In genomic region chr6:54548314-54549019, GRCm38 (mm10) we compare ENCODE assay signal across 8 mouse cellular contexts. TPM values are rescaled to one million over a fixed set of nuclear protein-coding genes. Genes with fewer than 3 reads are reported as not detected.
A peak's percentile ranks its signal among the peaks of the same experiment; 100 is the strongest.
DNase-seq lines count a peak whose midpoint lies in the region; ATAC-seq lines count a peak whose summit lies in the region.

No protein-coding gene starts in this region.

- H3K27ac ChIP-seq in heart, embryonic 13.5 days (replicated peaks): no peak overlapping the region
- no peak overlapping the region for H3K27ac ChIP-seq in heart, embryonic 11.5 days (ENCODE audit: low read depth, low read length)
- peak overlapping the region; percentile 40 for H3K27ac ChIP-seq in forebrain, embryonic 15.5 days (replicated peaks)
- no peak overlapping the region for H3K27ac ChIP-seq in midbrain, embryonic 16.5 days (ENCODE audit: low read length)

- H3K4me1 ChIP-seq in heart, embryonic 13.5 days: peaks cover 37% of the 10 kb centered on the region
- peaks cover 6% of the 10 kb centered on the region; the same call in 1 of the 2 replicates for H3K4me1 ChIP-seq in heart, embryonic 11.5 days (ENCODE audit: control insufficient read depth, insufficient read depth, low read length)
- peaks cover 54% of the 10 kb centered on the region for H3K4me1 ChIP-seq in forebrain, embryonic 15.5 days
- H3K4me1 ChIP-seq in midbrain, embryonic 16.5 days (ENCODE audit: control insufficient read depth, insufficient read depth, low read length): peaks cover 23% of the 10 kb centered on the region

- H3K9me3 ChIP-seq in heart, embryonic 13.5 days: no peaks in the 10 kb centered on the region; the same call in 1 of the 2 replicates
- H3K9me3 ChIP-seq in heart, embryonic 11.5 days (replicated peaks; ENCODE audit: control insufficient read depth, low read length): no peaks in the 10 kb centered on the region
- H3K9me3 ChIP-seq in forebrain, embryonic 15.5 days: no peaks in the 10 kb centered on the region
- H3K9me3 ChIP-seq in midbrain, embryonic 16.5 days (replicated peaks; ENCODE audit: control insufficient read depth, low read length, poor library complexity, severe bottlenecking): no peaks in the 10 kb centered on the region

- no peak overlapping the region for H3K4me3 ChIP-seq in heart, embryonic 13.5 days
- no peak overlapping the region for H3K4me3 ChIP-seq in heart, embryonic 11.5 days (ENCODE audit: low read depth, low read length)
- no peak overlapping the region for H3K4me3 ChIP-seq in forebrain, embryonic 15.5 days
- H3K4me3 ChIP-seq in midbrain, embryonic 16.5 days (ENCODE audit: low read depth, low read length): no peak overlapping the region

- no peak for ATAC-seq in heart, embryonic 13.5 days (ENCODE audit: extremely low read depth, insufficient number of reproducible peaks, low FRiP score, low TSS enrichment)
- ATAC-seq in heart, embryonic 11.5 days (replicated peaks; ENCODE audit: insufficient number of reproducible peaks, low FRiP score, low TSS enrichment): no peak
- ATAC-seq in forebrain, embryonic 15.5 days (replicated peaks): no peak; the same call in 1 of the 2 replicates
- peak; percentile 52; the same call in 1 of the 2 replicates for ATAC-seq in midbrain, embryonic 16.5 days
- ATAC-seq in activated CD4-positive, CD25-positive, alpha-beta regulatory T cell, adult 4 months: no peak

- no peaks in the 10 kb centered on the region; the same call in 1 of the 2 replicates for H3K27me3 ChIP-seq in heart, embryonic 13.5 days (replicated peaks)
- no peaks in the 10 kb centered on the region for H3K27me3 ChIP-seq in heart, embryonic 11.5 days (ENCODE audit: control insufficient read depth, insufficient read depth, low read length)
- no peaks in the 10 kb centered on the region for H3K27me3 ChIP-seq in forebrain, embryonic 15.5 days
- H3K27me3 ChIP-seq in midbrain, embryonic 16.5 days (ENCODE audit: control insufficient read depth, insufficient read depth, low read depth, low read length): no peaks in the 10 kb centered on the region

- peak overlapping the region; percentile 4; the same call in 1 of the 2 replicates for H3K4me2 ChIP-seq in heart, embryonic 13.5 days
- H3K4me2 ChIP-seq in heart, embryonic 11.5 days: no peak overlapping the region
- no peak overlapping the region for H3K4me2 ChIP-seq in forebrain, embryonic 15.5 days (replicated peaks)
- no peak overlapping the region for H3K4me2 ChIP-seq in midbrain, embryonic 16.5 days (ENCODE audit: low read length)

- DNase-seq in ovary, postnatal 14 days (ENCODE audit: low spot score): peak; percentile 15
- DNase-seq in ovary, postnatal 10 days (ENCODE audit: low spot score): no peak
- DNase-seq in layer of hippocampus, postnatal 10 days (ENCODE audit: low spot score in 2 of 2): no peak

- H3K36me3 ChIP-seq in heart, embryonic 13.5 days: peaks cover 5% of the 10 kb centered on the region; the same call in 1 of the 2 replicates
- H3K36me3 ChIP-seq in heart, embryonic 11.5 days (ENCODE audit: control insufficient read depth, insufficient read depth, low read length): no peaks in the 10 kb centered on the region
- peaks cover 10% of the 10 kb centered on the region for H3K36me3 ChIP-seq in forebrain, embryonic 15.5 days
- H3K36me3 ChIP-seq in midbrain, embryonic 16.5 days (ENCODE audit: control insufficient read depth, insufficient read depth, low read length): peaks cover 9% of the 10 kb centered on the region; the same call in 1 of the 2 replicates

- 54% methylated on average over 13 of the region's 13 CpGs for WGBS in heart, embryonic 13.5 days
- WGBS in heart, embryonic 11.5 days (ENCODE audit: insufficient replicate concordance): 67% methylated on average over 13 of the region's 13 CpGs
- WGBS in forebrain, embryonic 15.5 days: 34% methylated on average over 13 of the region's 13 CpGs
- WGBS in midbrain, embryonic 16.5 days: 58% methylated on average over 13 of the region's 13 CpGs

- H3K9ac ChIP-seq in heart, embryonic 13.5 days: no peak overlapping the region
- H3K9ac ChIP-seq in heart, embryonic 11.5 days (ENCODE audit: low read depth, low read length): no peak overlapping the region
- H3K9ac ChIP-seq in forebrain, embryonic 15.5 days (replicated peaks): no peak overlapping the region
- no peak overlapping the region for H3K9ac ChIP-seq in midbrain, embryonic 16.5 days (ENCODE audit: low read depth, low read length)

RNA-seq across cellular contexts. Expression of gene Scrn1, which starts 17.8 kb away (rescaled TPM):
- polyA plus RNA-seq in heart, embryonic 13.5 days (2015; fragmentation: Nextera tagmentation; extraction: Ambion mirVana): 9.5 and 13.0 TPM in 2 replicates
- 15.5 and 17.7 TPM in 2 replicates for polyA plus RNA-seq in heart, embryonic 11.5 days (2014; fragmentation: Nextera tagmentation; extraction: Ambion mirVana)
- polyA plus RNA-seq in forebrain, embryonic 15.5 days (2015; fragmentation: Nextera tagmentation; extraction: Ambion mirVana): 135 TPM in 2 replicates
- polyA plus RNA-seq in midbrain, embryonic 16.5 days (2015; fragmentation: Nextera tagmentation; extraction: Ambion mirVana): 125 and 130 TPM in 2 replicates
- not detected for polyA plus RNA-seq in activated CD4-positive, CD25-positive, alpha-beta regulatory T cell, adult 4 months (2017; shearing (Covaris generic))
- 100 to 1,000 TPM; 161 to 164 TPM for total RNA-seq in layer of hippocampus, postnatal 10 days (2021)

RNA-seq across cellular contexts. Expression of gene Plekha8, which starts 46.4 kb away (rescaled TPM):
- 6.4 and 7.5 TPM in 2 replicates for polyA plus RNA-seq in heart, embryonic 13.5 days (2015; fragmentation: Nextera tagmentation; extraction: Ambion mirVana)
- 13.0 and 13.6 TPM in 2 replicates for polyA plus RNA-seq in heart, embryonic 11.5 days (2014; fragmentation: Nextera tagmentation; extraction: Ambion mirVana)
- polyA plus RNA-seq in forebrain, embryonic 15.5 days (2015; fragmentation: Nextera tagmentation; extraction: Ambion mirVana): 9.6 and 10.2 TPM in 2 replicates
- polyA plus RNA-seq in midbrain, embryonic 16.5 days (2015; fragmentation: Nextera tagmentation; extraction: Ambion mirVana): 8.3 and 9.5 TPM in 2 replicates
- polyA plus RNA-seq in activated CD4-positive, CD25-positive, alpha-beta regulatory T cell, adult 4 months (2017; shearing (Covaris generic)): 1 to 10 TPM in 1 of 2 experiments, under 1 TPM in 1; 0.89 to 1.3 TPM
- 10 to 100 TPM in 1 of 2 experiments, 1 to 10 TPM in 1; 9.5 to 12.3 TPM for total RNA-seq in layer of hippocampus, postnatal 10 days (2021)

RNA-seq across cellular contexts. Expression of gene Fkbp14, which starts 48.6 kb away (rescaled TPM):
- polyA plus RNA-seq in heart, embryonic 13.5 days (2015; fragmentation: Nextera tagmentation; extraction: Ambion mirVana): 24.0 and 24.1 TPM in 2 replicates
- polyA plus RNA-seq in heart, embryonic 11.5 days (2014; fragmentation: Nextera tagmentation; extraction: Ambion mirVana): 23.5 and 34.3 TPM in 2 replicates
- 6.6 and 7.4 TPM in 2 replicates for polyA plus RNA-seq in forebrain, embryonic 15.5 days (2015; fragmentation: Nextera tagmentation; extraction: Ambion mirVana)
- 7.1 and 8.1 TPM in 2 replicates for polyA plus RNA-seq in midbrain, embryonic 16.5 days (2015; fragmentation: Nextera tagmentation; extraction: Ambion mirVana)
- polyA plus RNA-seq in activated CD4-positive, CD25-positive, alpha-beta regulatory T cell, adult 4 months (2017; shearing (Covaris generic)): not detected
- total RNA-seq in layer of hippocampus, postnatal 10 days (2021): 10 to 100 TPM; 10.9 to 13.1 TPM

Comparison
In these comparisons a context has a peak if more than half of its experiments do, and no peak if none do; other contexts are left out.
1. RNA of gene Scrn1, which starts 17.8 kb away (polyA plus RNA-seq): 135 TPM in forebrain, embryonic 15.5 days, 125 to 130 TPM in midbrain, embryonic 16.5 days, 15.5 to 17.7 TPM in heart, embryonic 11.5 days and 9.5 to 13.0 TPM in heart, embryonic 13.5 days; not detected in activated CD4-positive, CD25-positive, alpha-beta regulatory T cell, adult 4 months; every median in the first group is over 10 times any median in the second.